Mouse (Mus musculus): ENCODE measurements around the gene Vwa1. TPM values are rescaled to one million over a fixed set of nuclear protein-coding genes. Genes with fewer than 3 reads are reported as not detected.
A peak's percentile ranks its signal among the peaks of the same experiment; 100 is the strongest.
"Not testable (repeated sequence)": the region's sequence is repeated elsewhere in the genome, so short reads cannot be mapped to it uniquely, and the experiment has no call there.

Gene Vwa1
- polyA plus RNA-seq, 1 experiment from 2014 or later = 0.89 TPM

- Histone ChIP-seq H3K27ac (ENCODE audit: low read depth, low read length) (peak within 1 kb of the TSS; percentile 46; the same call in 1 of the 2 replicates), H3K4me2 (peak within 1 kb of the TSS; percentile 81), H3K36me3 (ENCODE audit: control insufficient read depth, insufficient read depth, low read length) (peaks cover 4% of the 10 kb centered on the region), H3K9me3 (replicated peaks; ENCODE audit: control insufficient read depth, low read length) (no peaks in the 10 kb centered on the region), H3K4me1 (ENCODE audit: control insufficient read depth, insufficient read depth, low read length) (peaks cover 9% of the 10 kb centered on the region), H3K27me3 (ENCODE audit: control insufficient read depth, insufficient read depth, low read length) (no peaks in the 10 kb centered on the region; the same call in 1 of the 2 replicates), H3K9ac (ENCODE audit: low read depth, low read length) (peak within 1 kb of the TSS; percentile 94), H3K4me3 (ENCODE audit: low read depth, low read length) (peak within 1 kb of the TSS; percentile 96)
- WGBS (ENCODE audit: insufficient replicate concordance) = 9% methylated on average over 12 of the region's 12 CpGs
- ATAC-seq (replicated peaks; ENCODE audit: insufficient number of reproducible peaks, low FRiP score, low TSS enrichment) = peak; percentile 14; the same call in 1 of the 2 replicates
Measured at GRCm38 (mm10) chr4:155802741-155803339, 28.3 kb upstream of the Vwa1 start, which contains the start of gene Mrpl20. Gene Mrpl20 (plus strand): TSS chr4:155802878.

GRCm38 (mm10) chr4:155802075-155802474 lies 27.6 kb upstream of the Vwa1 start:
- Histone ChIP-seq H3K9me3 (replicated peaks; ENCODE audit: control insufficient read depth, low read length) (no peaks in the 10 kb centered on the region), H3K27ac (ENCODE audit: low read depth, low read length) (no peak overlapping the region), H3K27me3 (ENCODE audit: control insufficient read depth, insufficient read depth, low read length) (no peaks in the 10 kb centered on the region; the same call in 1 of the 2 replicates), H3K4me3 (ENCODE audit: low read depth, low read length) (no peak overlapping the region), H3K36me3 (ENCODE audit: control insufficient read depth, insufficient read depth, low read length) (no peaks in the 10 kb centered on the region; the same call in 1 of the 2 replicates), H3K9ac (ENCODE audit: low read depth, low read length) (no peak overlapping the region), H3K4me2 (no peak overlapping the region), H3K4me1 (ENCODE audit: control insufficient read depth, insufficient read depth, low read length) (peaks cover 9% of the 10 kb centered on the region)
- WGBS (ENCODE audit: insufficient replicate concordance) = 100% methylated on average over 1 of the region's 1 CpGs
- no peak for ATAC-seq (replicated peaks; ENCODE audit: insufficient number of reproducible peaks, low FRiP score, low TSS enrichment)

- Histone ChIP-seq H3K9me3 (replicated peaks; ENCODE audit: control insufficient read depth, low read length) (no peaks in the 10 kb centered on the region), H3K27ac (ENCODE audit: low read depth, low read length) (no peak overlapping the region), H3K9ac (ENCODE audit: low read depth, low read length) (no peak overlapping the region), H3K36me3 (ENCODE audit: control insufficient read depth, insufficient read depth, low read length) (no peaks in the 10 kb centered on the region), H3K4me1 (ENCODE audit: control insufficient read depth, insufficient read depth, low read length) (peaks cover 3% of the 10 kb centered on the region; the same call in 1 of the 2 replicates), H3K4me2 (no peak overlapping the region), H3K27me3 (ENCODE audit: control insufficient read depth, insufficient read depth, low read length) (no peaks in the 10 kb centered on the region), H3K4me3 (ENCODE audit: low read depth, low read length) (no peak overlapping the region)
- WGBS (ENCODE audit: insufficient replicate concordance) = 54% methylated on average over 2 of the region's 2 CpGs
- no peak for ATAC-seq (replicated peaks; ENCODE audit: insufficient number of reproducible peaks, low FRiP score, low TSS enrichment)
Measured at GRCm38 (mm10) chr4:155793730-155794129, 19.2 kb upstream of the Vwa1 start.

GRCm38 (mm10) chr4:155791240-155791933 lies 16.9 kb upstream of the Vwa1 start:
- no peaks in the 10 kb centered on the region for H3K27me3 ChIP-seq (ENCODE audit: control insufficient read depth, insufficient read depth, low read length)
- no peak overlapping the region for H3K4me3 ChIP-seq (ENCODE audit: low read depth, low read length)
- no peaks in the 10 kb centered on the region for H3K36me3 ChIP-seq (ENCODE audit: control insufficient read depth, insufficient read depth, low read length)
- H3K9me3 ChIP-seq (replicated peaks; ENCODE audit: control insufficient read depth, low read length) = no peaks in the 10 kb centered on the region
- WGBS (ENCODE audit: insufficient replicate concordance) = 63% methylated on average over 24 of the region's 24 CpGs
- ATAC-seq (replicated peaks; ENCODE audit: insufficient number of reproducible peaks, low FRiP score, low TSS enrichment) = no peak
- peaks cover 3% of the 10 kb centered on the region; the same call in 1 of the 2 replicates for H3K4me1 ChIP-seq (ENCODE audit: control insufficient read depth, insufficient read depth, low read length)
- no peak overlapping the region for H3K4me2 ChIP-seq
- H3K27ac ChIP-seq (ENCODE audit: low read depth, low read length) = no peak overlapping the region
- no peak overlapping the region for H3K9ac ChIP-seq (ENCODE audit: low read depth, low read length)

GRCm38 (mm10) chr4:155790650-155791161 lies 16.2 kb upstream of the Vwa1 start:
- no peak for ATAC-seq (replicated peaks; ENCODE audit: insufficient number of reproducible peaks, low FRiP score, low TSS enrichment)
- Histone ChIP-seq H3K4me3 (ENCODE audit: low read depth, low read length) (no peak overlapping the region), H3K4me1 (ENCODE audit: control insufficient read depth, insufficient read depth, low read length) (peaks cover 5% of the 10 kb centered on the region; the same call in 1 of the 2 replicates), H3K27ac (ENCODE audit: low read depth, low read length) (no peak overlapping the region), H3K4me2 (no peak overlapping the region), H3K9me3 (replicated peaks; ENCODE audit: control insufficient read depth, low read length) (no peaks in the 10 kb centered on the region), H3K36me3 (ENCODE audit: control insufficient read depth, insufficient read depth, low read length) (no peaks in the 10 kb centered on the region), H3K27me3 (ENCODE audit: control insufficient read depth, insufficient read depth, low read length) (no peaks in the 10 kb centered on the region), H3K9ac (ENCODE audit: low read depth, low read length) (no peak overlapping the region)
- WGBS (ENCODE audit: insufficient replicate concordance) = 58% methylated on average over 3 of the region's 3 CpGs

GRCm38 (mm10) chr4:155790021-155790489 lies 15.6 kb upstream of the Vwa1 start, which contains the start of gene Ankrd65:
Gene Ankrd65 (plus strand): TSS chr4:155790439.
- Histone ChIP-seq H3K27ac (ENCODE audit: low read depth, low read length) (no peak within 1 kb of the TSS), H3K4me2 (no peak within 1 kb of the TSS), H3K4me3 (ENCODE audit: low read depth, low read length) (no peak within 1 kb of the TSS), H3K9ac (ENCODE audit: low read depth, low read length) (no peak within 1 kb of the TSS), H3K27me3 (ENCODE audit: control insufficient read depth, insufficient read depth, low read length) (no peaks in the 10 kb centered on the region), H3K9me3 (replicated peaks; ENCODE audit: control insufficient read depth, low read length) (no peaks in the 10 kb centered on the region), H3K4me1 (ENCODE audit: control insufficient read depth, insufficient read depth, low read length) (peaks cover 8% of the 10 kb centered on the region; the same call in 1 of the 2 replicates), H3K36me3 (ENCODE audit: control insufficient read depth, insufficient read depth, low read length) (no peaks in the 10 kb centered on the region)
- ATAC-seq (replicated peaks; ENCODE audit: insufficient number of reproducible peaks, low FRiP score, low TSS enrichment) = no peak
- WGBS (ENCODE audit: insufficient replicate concordance) = 78% methylated on average over 3 of the region's 3 CpGs

GRCm38 (mm10) chr4:155788833-155789232 lies 14.3 kb upstream of the Vwa1 start:
- not testable (repeated sequence) for H3K9me3 ChIP-seq (replicated peaks; ENCODE audit: control insufficient read depth, low read length); H3K27ac ChIP-seq (ENCODE audit: low read depth, low read length); H3K4me2 ChIP-seq; H3K27me3 ChIP-seq (ENCODE audit: control insufficient read depth, insufficient read depth, low read length); H3K36me3 ChIP-seq (ENCODE audit: control insufficient read depth, insufficient read depth, low read length); ATAC-seq (replicated peaks; ENCODE audit: insufficient number of reproducible peaks, low FRiP score, low TSS enrichment); H3K4me3 ChIP-seq (ENCODE audit: low read depth, low read length); H3K4me1 ChIP-seq (ENCODE audit: control insufficient read depth, insufficient read depth, low read length); H3K9ac ChIP-seq (ENCODE audit: low read depth, low read length)
- 70% methylated on average over 4 of the region's 4 CpGs for WGBS (ENCODE audit: insufficient replicate concordance)

- no peaks in the 10 kb centered on the region for H3K27me3 ChIP-seq (ENCODE audit: control insufficient read depth, insufficient read depth, low read length)
- H3K9ac ChIP-seq (ENCODE audit: low read depth, low read length) = no peak overlapping the region
- no peak for ATAC-seq (replicated peaks; ENCODE audit: insufficient number of reproducible peaks, low FRiP score, low TSS enrichment)
- no peaks in the 10 kb centered on the region for H3K36me3 ChIP-seq (ENCODE audit: control insufficient read depth, insufficient read depth, low read length)
- H3K4me1 ChIP-seq (ENCODE audit: control insufficient read depth, insufficient read depth, low read length) = peaks cover 10% of the 10 kb centered on the region; the same call in 1 of the 2 replicates
- 61% methylated on average over 3 of the region's 3 CpGs for WGBS (ENCODE audit: insufficient replicate concordance)
- no peak overlapping the region for H3K4me3 ChIP-seq (ENCODE audit: low read depth, low read length)
- H3K27ac ChIP-seq (ENCODE audit: low read depth, low read length) = no peak overlapping the region
- H3K9me3 ChIP-seq (replicated peaks; ENCODE audit: control insufficient read depth, low read length) = no peaks in the 10 kb centered on the region
- H3K4me2 ChIP-seq = no peak overlapping the region
Measured at GRCm38 (mm10) chr4:155788300-155788699, 13.8 kb upstream of the Vwa1 start.

All from heart, embryonic 11.5 days (tissue).